Mouse (Mus musculus) heart, embryonic 10.5 days (tissue): ENCODE measurements around the gene Plcz1. TPM values are rescaled to one million over a fixed set of nuclear protein-coding genes. Genes with fewer than 3 reads are reported as not detected.

Experiments
- DNase-seq: peaks from one replicate; pipeline ENCODE4 v3.0.0-alpha.2; 2017; ENCODE audit warnings: low spot score
- H3K27ac ChIP-seq: fragments of 300-500 bp; sonication (generic); 2 replicates; pipeline ENCODE4 v1.5.1; 2016; ENCODE audit warnings: mild to moderate bottlenecking
- H3K27me3 ChIP-seq: fragments of 300-500 bp; sonication (generic); 2 replicates; pipeline ENCODE4 v1.6.1; 2016; ENCODE audit warnings: mild to moderate bottlenecking; ENCODE audit not compliant: poor library complexity, insufficient read depth, severe bottlenecking
- H3K36me3 ChIP-seq: fragments of 300-500 bp; sonication (generic); 2 replicates; pipeline ENCODE4 v1.6.1; 2016; ENCODE audit warnings: mild to moderate bottlenecking, moderate library complexity
- H3K4me1 ChIP-seq: fragments of 300-500 bp; sonication (generic); 2 replicates; pipeline ENCODE4 v1.6.1; 2016; ENCODE audit warnings: mild to moderate bottlenecking
- H3K4me3 ChIP-seq: fragments of 300-500 bp; sonication (generic); 2 replicates; pipeline ENCODE4 v1.5.1; 2016; ENCODE audit warnings: mild to moderate bottlenecking, moderate library complexity
- H3K9me3 ChIP-seq: fragments of 300-500 bp; sonication (generic); 2 replicates; pipeline ENCODE4 v1.6.1; 2016; ENCODE audit warnings: mild to moderate bottlenecking, moderate library complexity
- WGBS: fragments of 180-500 bp; shearing (Covaris S2); methylation state at CpG from one replicate; pipeline ENCODE4 v1.1.7; 2016; 5-methylcytosine and 5-hydroxymethylcytosine counted together
- polyA plus RNA-seq: library from polyadenylated mRNA; unstranded; fragments of >200 nt; fragmentation: Nextera tagmentation; extraction: Ambion mirVana; gene quantifications from 2 replicates; pipeline ENCODE4 v1.2.1, GENCODE M21; 2016

Gene Plcz1
- not detected in 2 replicates for polyA plus RNA-seq

DNA sequence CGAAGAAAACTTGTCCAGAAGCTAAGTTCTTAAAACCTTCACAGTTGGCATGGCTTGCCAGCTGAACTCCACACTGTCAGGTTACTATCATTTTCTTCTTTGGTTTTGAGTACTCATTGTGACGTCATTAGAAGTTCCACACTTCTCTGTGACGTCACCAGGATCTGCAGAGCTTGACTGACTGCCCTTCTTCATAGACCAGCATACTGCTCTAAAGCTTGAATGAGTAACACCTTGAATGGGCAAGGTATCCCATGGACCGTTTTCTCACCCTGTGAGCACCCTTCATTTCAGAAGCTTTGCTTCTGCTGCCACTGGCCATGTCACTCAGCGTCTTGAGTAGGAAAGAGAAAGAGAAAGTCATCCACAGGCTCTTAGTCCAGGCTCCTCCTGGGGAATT is at the start of gene Plcz1:
Plcz1 (minus strand) TSS at position 101 of the 400 bp plus-strand sequence.
- 85% methylated on average over 5 of the region's 5 CpGs for WGBS

DNA sequence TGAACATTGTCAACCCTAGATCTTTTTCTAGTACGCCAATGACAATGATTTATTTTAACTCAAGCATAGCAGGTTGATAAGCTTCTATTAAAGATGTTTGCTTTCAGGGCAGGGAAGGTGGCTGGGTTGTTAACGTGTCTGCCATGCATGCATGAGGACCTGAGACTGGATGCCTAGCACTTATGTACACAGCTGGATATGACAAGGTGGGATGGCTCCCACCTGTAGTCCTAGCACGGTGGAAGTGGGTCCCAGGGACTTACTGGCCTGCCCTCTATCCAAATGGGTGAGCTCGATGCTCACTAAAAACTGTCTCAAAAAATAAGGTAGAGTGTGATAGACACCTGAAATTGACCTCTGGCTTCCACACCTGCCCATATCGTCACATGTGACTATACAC is 48.6 kb upstream of the Plcz1 start:
- no peak overlapping the region for H3K27ac ChIP-seq
- H3K27me3 ChIP-seq, result no peaks in the 10 kb centered on the region
- no peak overlapping the region for H3K4me3 ChIP-seq
- no peaks in the 10 kb centered on the region for H3K9me3 ChIP-seq
- WGBS, result 81% methylated on average over 5 of the region's 5 CpGs
- H3K4me1 ChIP-seq, result no peaks in the 10 kb centered on the region
- DNase-seq, result no peak
- no peaks in the 10 kb centered on the region for H3K36me3 ChIP-seq

More for the DNA sequence above, at the start of gene Plcz1:
- no peaks in the 10 kb centered on the region for H3K4me1 ChIP-seq
- DNase-seq, result no peak
- H3K9me3 ChIP-seq, result no peaks in the 10 kb centered on the region
- no peak within 1 kb of the TSS for H3K27ac ChIP-seq
- no peaks in the 10 kb centered on the region for H3K27me3 ChIP-seq
- no peak within 1 kb of the TSS for H3K4me3 ChIP-seq
- H3K36me3 ChIP-seq, result no peaks in the 10 kb centered on the region

DNA sequence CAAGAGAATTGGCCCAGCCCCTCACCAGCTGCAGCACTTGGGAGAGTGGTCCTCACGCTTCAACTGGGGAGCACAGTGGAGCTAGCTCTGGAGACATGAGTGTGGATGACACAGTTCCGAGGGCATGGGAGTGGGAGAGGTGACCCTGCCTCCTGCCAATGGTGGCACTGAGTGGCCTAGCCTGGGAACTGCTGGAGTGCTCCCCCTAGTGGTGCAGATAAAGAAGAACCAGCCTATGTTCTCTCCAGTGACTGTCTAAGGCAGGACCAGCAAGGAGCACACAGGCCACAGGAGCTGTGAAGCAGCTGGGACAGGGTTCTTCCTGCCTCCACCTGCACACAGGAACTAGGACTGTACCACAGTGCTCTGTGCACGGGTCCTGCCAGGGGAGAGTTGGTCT is 40.5 kb upstream of the Plcz1 start:
- 70% methylated on average over 3 of the region's 3 CpGs for WGBS
- no peaks in the 10 kb centered on the region for H3K36me3 ChIP-seq
- H3K9me3 ChIP-seq, result no peaks in the 10 kb centered on the region
- no peak for DNase-seq
- H3K27ac ChIP-seq, result no peak overlapping the region
- H3K4me3 ChIP-seq, result no peak overlapping the region
- no peaks in the 10 kb centered on the region for H3K27me3 ChIP-seq
- no peaks in the 10 kb centered on the region for H3K4me1 ChIP-seq

DNA sequence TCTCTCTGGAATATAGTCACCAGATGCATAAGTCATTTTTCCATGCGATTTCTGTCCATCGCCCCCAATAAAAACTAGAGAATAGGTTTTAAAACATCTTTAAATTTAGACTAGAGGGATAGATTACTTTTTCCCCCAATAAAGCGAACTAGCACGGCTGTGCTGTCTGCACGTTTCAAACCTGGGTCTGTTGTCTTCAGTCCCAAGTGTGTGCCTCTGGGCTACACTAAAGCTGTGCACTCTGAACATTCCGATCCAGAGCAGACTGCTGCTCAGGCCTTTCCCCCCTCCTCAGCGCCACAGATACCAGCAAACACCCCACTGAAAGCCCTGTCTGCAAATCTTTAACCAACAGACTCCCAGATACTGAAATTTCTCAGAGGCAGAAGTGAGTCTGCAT is 39.7 kb upstream of the Plcz1 start:
- H3K4me1 ChIP-seq, result no peaks in the 10 kb centered on the region
- no peak overlapping the region for H3K27ac ChIP-seq
- WGBS, result 77% methylated on average over 7 of the region's 7 CpGs
- H3K4me3 ChIP-seq, result no peak overlapping the region
- H3K36me3 ChIP-seq, result no peaks in the 10 kb centered on the region
- no peaks in the 10 kb centered on the region for H3K9me3 ChIP-seq
- no peaks in the 10 kb centered on the region for H3K27me3 ChIP-seq
- no peak for DNase-seq

DNA sequence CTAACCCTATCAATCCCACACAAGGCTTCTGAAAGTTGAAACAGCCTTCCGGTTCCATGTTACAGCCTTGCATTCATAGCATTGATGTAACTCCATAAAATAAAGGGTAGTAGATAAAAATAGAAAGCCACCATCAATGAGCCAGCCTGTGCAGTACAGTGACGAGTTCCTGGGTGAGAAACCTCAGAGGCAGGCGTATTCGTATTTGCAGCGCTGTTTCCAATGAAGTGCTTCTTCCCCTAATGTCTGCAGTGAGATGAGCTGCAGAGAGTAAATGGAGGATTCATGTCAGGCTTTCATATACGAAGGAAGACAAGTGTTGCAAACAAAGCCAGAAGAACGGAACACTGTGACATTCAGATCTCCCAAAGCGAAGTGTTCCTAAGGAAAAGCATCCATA is 27.9 kb upstream of the Plcz1 start:
- WGBS, result 89% methylated on average over 8 of the region's 8 CpGs
- H3K27me3 ChIP-seq, result no peaks in the 10 kb centered on the region
- no peaks in the 10 kb centered on the region for H3K36me3 ChIP-seq
- H3K4me1 ChIP-seq, result no peaks in the 10 kb centered on the region
- no peak overlapping the region for H3K4me3 ChIP-seq
- no peaks in the 10 kb centered on the region; the same call in 1 of the 2 replicates for H3K9me3 ChIP-seq
- H3K27ac ChIP-seq, result no peak overlapping the region
- DNase-seq, result no peak

DNA sequence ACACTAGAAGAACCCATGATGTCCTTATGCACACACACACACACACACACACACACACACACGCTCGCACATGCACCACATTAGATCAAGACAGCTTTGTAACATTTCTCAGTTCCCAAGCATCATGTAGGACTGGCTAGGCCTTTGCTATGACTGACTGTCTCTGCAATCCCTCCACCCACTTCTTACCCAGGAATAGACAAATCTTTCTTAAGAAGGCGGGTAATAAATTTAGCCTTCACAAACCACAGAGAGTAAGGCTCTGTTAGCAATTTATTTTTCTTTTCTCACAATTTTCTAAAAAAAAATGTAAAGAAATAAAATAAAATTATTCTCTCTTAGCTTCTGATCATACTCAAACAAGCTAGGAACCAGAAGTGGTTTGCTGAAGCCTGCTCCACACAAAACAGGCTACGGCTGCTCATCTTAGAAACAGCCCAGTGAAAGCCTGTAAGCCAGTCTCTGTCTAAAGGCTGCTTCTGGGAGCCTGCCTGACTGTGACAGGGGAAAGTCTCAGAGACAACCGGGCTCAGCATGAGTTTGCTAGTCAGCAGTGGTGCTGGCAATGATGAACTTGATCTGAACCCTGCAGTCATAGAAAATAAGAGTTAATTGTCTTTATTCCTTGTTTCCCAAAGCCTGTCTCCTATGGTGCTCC is 13.1 kb upstream of the Plcz1 start:
- no peak overlapping the region for H3K4me3 ChIP-seq
- H3K36me3 ChIP-seq, result no peaks in the 10 kb centered on the region
- DNase-seq, result no peak
- 75% methylated on average over 5 of the region's 5 CpGs for WGBS
- H3K27ac ChIP-seq, result no peak overlapping the region
- H3K9me3 ChIP-seq, result no peaks in the 10 kb centered on the region
- no peaks in the 10 kb centered on the region for H3K27me3 ChIP-seq
- H3K4me1 ChIP-seq, result no peaks in the 10 kb centered on the region

DNA sequence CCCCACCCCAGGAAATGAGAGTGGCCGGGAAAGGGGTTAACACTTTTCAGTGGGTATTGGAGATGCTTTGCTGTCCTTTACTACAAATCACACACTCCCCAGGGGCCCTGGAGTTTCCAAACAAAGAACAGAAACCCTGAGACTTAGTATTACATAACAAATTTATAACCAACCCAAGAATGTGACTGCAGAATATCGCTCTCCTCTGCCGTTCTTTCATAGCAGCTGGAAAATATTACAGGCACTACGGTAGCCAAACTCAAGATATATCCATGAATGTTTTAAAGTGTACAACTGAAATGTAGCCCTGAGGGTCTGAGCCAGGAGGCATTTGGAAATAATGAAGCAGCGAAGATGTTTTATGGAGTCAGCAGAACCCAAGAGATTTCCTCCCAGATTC is 10.2 kb upstream of the Plcz1 start:
- DNase-seq, result no peak
- H3K27ac ChIP-seq, result no peak overlapping the region
- H3K4me3 ChIP-seq, result no peak overlapping the region
- no peaks in the 10 kb centered on the region for H3K4me1 ChIP-seq
- no peaks in the 10 kb centered on the region for H3K27me3 ChIP-seq
- H3K9me3 ChIP-seq, result no peaks in the 10 kb centered on the region
- no peaks in the 10 kb centered on the region for H3K36me3 ChIP-seq
- WGBS, result 86% methylated on average over 5 of the region's 5 CpGs

DNA sequence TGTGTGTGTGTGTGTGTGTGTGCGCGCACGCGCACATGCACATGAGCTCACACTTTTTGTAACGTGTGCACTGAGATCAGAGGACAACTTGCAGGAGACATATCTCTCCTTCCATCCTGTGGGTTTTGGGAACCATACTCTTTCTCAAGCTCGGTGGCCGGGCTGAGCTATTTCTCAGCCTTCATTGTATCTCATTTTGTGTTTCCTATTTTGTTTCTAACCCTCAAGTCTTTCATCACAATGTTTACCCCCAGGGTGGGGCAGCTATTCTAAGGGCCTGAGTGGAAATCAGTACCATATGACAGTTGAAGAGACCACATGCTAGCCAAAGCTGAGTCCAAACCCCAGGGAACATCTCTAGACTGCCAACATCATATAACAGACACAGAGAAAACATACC is 305 bp downstream of the Plcz1 start, which contains the start of gene Capza3:
Capza3 (plus strand) TSS at position 301 of the 400 bp plus-strand sequence.
- Histone ChIP-seq H3K4me3 (no peak within 1 kb of the TSS), H3K27me3 (no peaks in the 10 kb centered on the region), H3K36me3 (no peaks in the 10 kb centered on the region), H3K4me1 (no peaks in the 10 kb centered on the region), H3K9me3 (no peaks in the 10 kb centered on the region), H3K27ac (no peak within 1 kb of the TSS)
- no peak for DNase-seq
- 97% methylated on average over 7 of the region's 7 CpGs for WGBS

DNA sequence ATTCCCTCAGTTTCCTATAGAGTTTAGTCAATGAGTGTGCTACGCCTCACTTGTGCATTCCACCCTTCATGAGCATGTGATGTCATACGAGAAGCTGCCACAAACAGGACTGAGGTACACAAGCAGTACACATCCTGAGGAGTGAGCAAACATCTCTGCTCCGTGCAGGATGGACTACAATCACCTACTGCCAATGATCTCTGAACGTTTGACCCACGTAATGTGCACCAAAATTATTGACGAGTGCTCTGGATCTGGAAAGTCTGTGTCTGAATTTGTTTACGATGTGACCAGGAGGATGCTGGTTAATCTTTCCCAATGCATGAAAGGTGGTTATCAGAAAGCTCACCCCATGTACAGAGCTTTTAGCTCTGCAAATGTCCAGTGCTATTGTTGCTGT is 16.9 kb downstream of the Plcz1 start:
- H3K4me1 ChIP-seq, result no peaks in the 10 kb centered on the region
- 81% methylated on average over 7 of the region's 7 CpGs for WGBS
- no peak for DNase-seq
- no peaks in the 10 kb centered on the region for H3K9me3 ChIP-seq
- no peak overlapping the region for H3K27ac ChIP-seq
- H3K4me3 ChIP-seq, result no peak overlapping the region
- no peaks in the 10 kb centered on the region for H3K36me3 ChIP-seq
- no peaks in the 10 kb centered on the region for H3K27me3 ChIP-seq

DNA sequence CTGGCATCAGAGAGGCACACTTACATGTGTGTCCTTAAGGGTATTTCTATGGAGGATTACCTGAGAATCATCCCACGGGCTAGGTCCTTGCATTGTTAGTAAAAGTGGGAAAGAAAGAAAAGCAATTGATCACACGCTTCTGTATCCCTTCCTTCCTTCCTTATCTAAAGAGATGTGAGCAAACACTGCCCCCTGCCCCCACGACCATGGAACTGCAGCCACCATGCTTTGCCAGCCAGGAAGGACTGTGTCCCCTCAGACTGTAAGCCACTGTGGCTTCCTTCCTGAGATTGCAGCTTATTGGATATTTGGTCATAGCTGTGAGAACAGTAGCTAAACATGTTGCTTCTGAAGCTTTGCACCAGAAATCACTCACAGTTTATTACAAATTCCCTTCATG is 36.1 kb downstream of the Plcz1 start:
- DNase-seq, result no peak
- Histone ChIP-seq H3K4me3 (no peak overlapping the region), H3K27me3 (no peaks in the 10 kb centered on the region), H3K9me3 (no peaks in the 10 kb centered on the region), H3K4me1 (no peaks in the 10 kb centered on the region), H3K36me3 (no peaks in the 10 kb centered on the region), H3K27ac (no peak overlapping the region)
- WGBS, result 68% methylated on average over 3 of the region's 3 CpGs

DNA sequence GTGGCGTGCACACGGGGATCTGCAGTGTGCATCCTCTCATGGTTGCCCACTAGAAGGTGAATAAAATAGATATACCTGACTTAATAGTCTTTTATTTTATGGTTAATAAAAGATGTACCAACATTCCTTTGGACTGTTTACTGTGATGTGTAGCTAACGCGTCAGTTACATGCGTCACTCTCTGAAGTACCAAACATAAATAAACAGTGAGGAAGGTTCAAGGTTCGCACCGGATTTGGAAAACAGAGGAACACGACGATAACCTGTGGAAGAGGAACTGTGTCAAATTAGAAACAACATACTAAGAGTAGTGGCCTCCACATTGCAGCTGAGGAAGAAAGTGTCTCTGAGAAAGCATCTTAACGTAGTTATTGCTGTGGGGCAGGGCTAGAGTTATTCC is 51.7 kb downstream of the Plcz1 start:
- WGBS, result 85% methylated on average over 10 of the region's 10 CpGs
- no peaks in the 10 kb centered on the region for H3K9me3 ChIP-seq
- H3K27me3 ChIP-seq, result no peaks in the 10 kb centered on the region
- no peak for DNase-seq
- H3K36me3 ChIP-seq, result no peaks in the 10 kb centered on the region
- no peak overlapping the region for H3K27ac ChIP-seq
- H3K4me1 ChIP-seq, result no peaks in the 10 kb centered on the region
- H3K4me3 ChIP-seq, result no peak overlapping the region

DNA sequence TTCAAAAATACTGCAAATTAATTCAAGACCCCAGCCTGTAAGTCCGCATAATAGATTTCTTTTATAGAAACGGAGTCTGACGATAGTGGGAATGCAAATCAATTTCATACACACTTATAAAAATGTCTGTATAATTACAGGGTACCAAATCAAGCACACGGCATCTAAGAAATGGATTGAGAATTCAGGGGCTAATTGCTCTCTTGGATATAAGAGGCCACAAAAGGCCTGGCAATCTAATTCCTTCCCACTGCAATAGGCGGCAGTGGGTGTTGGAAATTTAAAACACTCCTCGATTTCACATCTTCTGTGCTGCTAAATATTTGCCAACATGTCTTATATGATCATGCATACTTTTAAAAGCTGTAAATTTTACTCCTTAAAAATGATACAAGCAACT is 52.2 kb downstream of the Plcz1 start:
- H3K36me3 ChIP-seq, result no peaks in the 10 kb centered on the region
- no peaks in the 10 kb centered on the region for H3K27me3 ChIP-seq
- H3K27ac ChIP-seq, result no peak overlapping the region
- no peak overlapping the region for H3K4me3 ChIP-seq
- no peaks in the 10 kb centered on the region for H3K4me1 ChIP-seq
- DNase-seq, result no peak
- 90% methylated on average over 6 of the region's 6 CpGs for WGBS
- no peaks in the 10 kb centered on the region for H3K9me3 ChIP-seq

DNA sequence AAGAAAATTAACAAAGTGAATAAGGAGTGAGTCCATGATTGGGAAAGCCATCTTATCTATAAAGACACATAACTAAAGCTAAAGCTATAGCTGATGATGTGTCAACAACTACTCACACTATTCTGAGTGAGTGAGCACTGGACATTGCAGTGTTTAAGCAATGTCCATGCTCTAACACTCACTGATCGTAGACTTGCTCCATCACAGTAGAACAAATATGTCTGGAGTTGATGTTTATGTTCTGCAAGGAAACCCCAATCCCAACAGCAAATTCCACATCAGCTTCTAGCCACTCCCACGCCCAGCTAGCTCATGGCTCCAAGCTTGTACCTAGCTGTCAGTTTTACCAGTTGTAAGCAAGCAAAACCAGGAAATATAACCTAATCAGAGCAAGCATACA is 54.7 kb downstream of the Plcz1 start:
- no peak for DNase-seq
- Histone ChIP-seq H3K4me3 (no peak overlapping the region), H3K9me3 (no peaks in the 10 kb centered on the region), H3K4me1 (no peaks in the 10 kb centered on the region), H3K27me3 (no peaks in the 10 kb centered on the region), H3K36me3 (no peaks in the 10 kb centered on the region), H3K27ac (no peak overlapping the region)
- 75% methylated on average over 2 of the region's 2 CpGs for WGBS

DNA sequence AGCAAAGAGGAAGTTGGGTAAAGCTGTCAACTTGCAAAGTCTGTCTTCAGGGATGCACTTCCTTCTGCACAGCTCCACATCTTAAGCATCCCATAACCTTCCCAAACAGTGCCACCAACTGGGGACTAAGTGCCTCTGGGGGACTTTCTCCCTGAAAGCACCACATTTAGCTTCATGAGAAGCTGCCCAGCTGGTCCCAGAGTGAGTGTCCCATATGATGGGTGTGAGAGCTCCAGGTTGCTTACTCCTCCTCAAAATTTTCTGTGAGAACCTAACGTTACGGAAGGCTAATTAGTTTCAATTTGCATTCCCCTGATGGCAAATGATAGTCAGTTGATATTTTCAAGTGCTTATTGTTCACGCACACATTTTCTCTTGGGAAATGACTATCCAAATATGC is 57.2 kb downstream of the Plcz1 start:
- 85% methylated on average over 3 of the region's 3 CpGs for WGBS

More for the DNA sequence above, 57.2 kb downstream of the Plcz1 start:
- Histone ChIP-seq H3K36me3 (no peaks in the 10 kb centered on the region), H3K27ac (no peak overlapping the region), H3K9me3 (no peaks in the 10 kb centered on the region), H3K4me1 (no peaks in the 10 kb centered on the region), H3K4me3 (no peak overlapping the region), H3K27me3 (no peaks in the 10 kb centered on the region)
- DNase-seq, result no peak
